ENCODE assay signal across 18 mouse cellular contexts in the genomic region with DNA sequence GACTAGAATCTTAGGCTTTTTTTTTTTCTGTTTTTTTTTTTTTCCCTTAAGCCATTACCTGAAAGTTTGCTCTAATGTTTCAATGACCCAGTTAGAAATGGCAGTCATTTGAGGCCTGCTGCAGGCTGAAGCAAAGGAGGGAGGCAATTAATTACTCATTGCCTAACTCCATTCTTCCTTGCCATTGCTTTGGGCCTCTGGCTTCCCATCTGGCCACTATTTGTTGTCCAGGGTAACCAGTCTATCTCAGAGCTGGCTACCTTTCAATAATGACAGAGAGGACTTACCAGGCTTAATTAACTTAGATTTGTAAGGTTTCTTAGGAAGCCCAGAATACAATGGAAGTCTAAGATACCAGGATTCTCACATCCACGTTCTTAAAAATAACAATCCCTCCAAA. TPM values are rescaled to one million over a fixed set of nuclear protein-coding genes. Genes with fewer than 3 reads are reported as not detected.
DNase-seq lines count a peak whose midpoint lies in the region; ATAC-seq and TF ChIP-seq lines count a peak whose summit lies in the region.
"Had no signal": no experiment of that assay in that cellular context is flagged by ENCODE, and none has a peak within 500 bp of the region (broad histone marks: within the 10 kb centered on the region; RNA-seq: fewer than 3 reads in every experiment).

No protein-coding gene starts in this region.

- DNase-seq in gastrocnemius, adult 18-20 months (ENCODE audit: low spot score): peak; percentile 23
- DNase-seq in gastrocnemius, postnatal 25 days: no peak
- DNase-seq in kidney, postnatal 0 days (ENCODE audit: low spot score): no peak
- DNase-seq in kidney, postnatal 14 days: no peak
- no peak for DNase-seq in CH12.LX (ENCODE audit: extremely low read depth)
- DNase-seq in thymus, postnatal 25 days: no peak
- DNase-seq: adrenal gland, postnatal 10 days; gastrocnemius, postnatal 36 days; kidney, postnatal 25 days had no signal

- H3K9ac ChIP-seq in kidney, postnatal 0 days (ENCODE audit: low read depth, low read length): no peak overlapping the region
- no peak overlapping the region for H3K9ac ChIP-seq in CH12.LX (ENCODE audit: insufficient read depth, low read depth)
- H3K9ac ChIP-seq: forebrain, embryonic 15.5 days; heart, embryonic 15.5 days; limb, embryonic 13.5 days; lung, embryonic 15.5 days; stomach, embryonic 15.5 days had no signal

- H3K27me3 ChIP-seq in kidney, postnatal 0 days (ENCODE audit: insufficient read depth, low read length): no peaks in the 10 kb centered on the region
- H3K27me3 ChIP-seq in CH12.LX (replicated peaks): no peaks in the 10 kb centered on the region
- H3K27me3 ChIP-seq: forebrain, embryonic 15.5 days; heart, embryonic 15.5 days; limb, embryonic 13.5 days; lung, embryonic 15.5 days; stomach, embryonic 15.5 days had no signal

- no peak for TF ChIP-seq RAD21 in CH12.LX (IDR thresholded peaks at IDR 0.05; ENCODE audit: low read depth, low read length)

- no peak for TF ChIP-seq CTCF in kidney, postnatal 0 days (IDR thresholded peaks at IDR 0.05; ENCODE audit: low read depth)
- no peak for TF ChIP-seq CTCF in CH12.LX (conservative IDR thresholded peaks at IDR 0.05 in 1 of 2, IDR thresholded peaks at IDR 0.05 in 1 of 2; ENCODE audit: low read depth in 2 of 2, low read length in 2 of 2)
- TF ChIP-seq CTCF in cortical plate, adult 2 months (IDR thresholded peaks at IDR 0.05; ENCODE audit: extremely low read depth, insufficient read depth, low read length): no peak

- 65% methylated on average over 1 of the region's 1 CpGs for whole genome bisulfite sequencing in kidney, postnatal 0 days

- in situ Hi-C loops in CH12.LX (cut with MboI; ENCODE audit: low pct_ligation_motif_present, low pct_unique_long_range_greater_than_20kb, low sequenced_read_pairs): no loop called here

- H3K9me3 ChIP-seq in kidney, postnatal 0 days (replicated peaks; ENCODE audit: low read length): no peaks in the 10 kb centered on the region
- H3K9me3 ChIP-seq in CH12.LX (replicated peaks; ENCODE audit: low read length): no peaks in the 10 kb centered on the region
- H3K9me3 ChIP-seq: forebrain, embryonic 15.5 days; heart, embryonic 15.5 days; limb, embryonic 13.5 days; lung, embryonic 15.5 days; stomach, embryonic 15.5 days had no signal

- H3K4me3 ChIP-seq in kidney, postnatal 0 days (replicated peaks; ENCODE audit: low read depth, low read length): no peak overlapping the region
- no peak overlapping the region for H3K4me3 ChIP-seq in CH12.LX (replicated peaks in 1 of 3; ENCODE audit: low read depth in 2 of 3, low read length in 2 of 3, poor library complexity in 1 of 3)
- no peak overlapping the region for H3K4me3 ChIP-seq in cortical plate, adult 2 months (ENCODE audit: insufficient read depth, low read length)
- H3K4me3 ChIP-seq: forebrain, embryonic 15.5 days; heart, embryonic 15.5 days; limb, embryonic 13.5 days; lung, embryonic 15.5 days; myocyte; stomach, embryonic 15.5 days had no signal

- no peak for ATAC-seq in kidney, postnatal 0 days (replicated peaks; ENCODE audit: low FRiP score, low read depth)
- no peak for ATAC-seq in frontal cortex, adult (ENCODE audit: low TSS enrichment)
- ATAC-seq: forebrain, embryonic 15.5 days; hindbrain, embryonic 16.5 days had no signal

- H3K27ac ChIP-seq in kidney, postnatal 0 days: peak overlapping the region; percentile 19; the same call in 1 of the 2 replicates
- no peak overlapping the region for H3K27ac ChIP-seq in CH12.LX (ENCODE audit: insufficient read depth, low read depth)
- H3K27ac ChIP-seq in cortical plate, adult 2 months (ENCODE audit: insufficient read depth, low read length): peak overlapping the region; percentile 10; the same call in 1 of the 2 replicates
- H3K27ac ChIP-seq: forebrain, embryonic 15.5 days; heart, embryonic 15.5 days; limb, embryonic 13.5 days; lung, embryonic 15.5 days; stomach, embryonic 15.5 days had no signal

- H3K36me3 ChIP-seq in kidney, postnatal 0 days (ENCODE audit: insufficient read depth, low read length): no peaks in the 10 kb centered on the region
- peaks cover 19 to 49% of the 10 kb centered on the region in 2 experiments for H3K36me3 ChIP-seq in CH12.LX (replicated peaks in 1 of 2; ENCODE audit: control insufficient read depth in 1 of 2, insufficient read depth in 1 of 2, low read length in 1 of 2)
- H3K36me3 ChIP-seq: forebrain, embryonic 15.5 days; heart, embryonic 15.5 days; stomach, embryonic 15.5 days had no signal

- H3K4me1 ChIP-seq in kidney, postnatal 0 days (replicated peaks; ENCODE audit: insufficient read depth, low read length): 0 out of 2 replicates have a peak, but pooled peaks cover 7% of the 10 kb centered on the region
- H3K4me1 ChIP-seq in CH12.LX (ENCODE audit: control insufficient read depth in 1 of 2, insufficient read depth in 2 of 2): peaks cover 2 to 20% of the 10 kb centered on the region in 2 experiments; a peak in 3 of 4 replicates
- peaks cover 2% of the 10 kb centered on the region; the same call in 1 of the 2 replicates for H3K4me1 ChIP-seq in cortical plate, adult 2 months (ENCODE audit: control insufficient read depth, insufficient read depth, low read length)
- H3K4me1 ChIP-seq: forebrain, embryonic 15.5 days; limb, embryonic 13.5 days; stomach, embryonic 15.5 days had no signal

- TF ChIP-seq POLR2A in CH12.LX (IDR thresholded peaks at IDR 0.05; ENCODE audit: low read depth, low read length): no peak
- TF ChIP-seq POLR2A in cortical plate, adult 2 months (IDR thresholded peaks at IDR 0.05; ENCODE audit: extremely low read depth, insufficient read depth, low read length): no peak

- dilution Hi-C loops in CH12.LX (cut with MboI; ENCODE audit: extremely low pct_ligation_motif_present, extremely low pct_unique_long_range_greater_than_20kb, low sequenced_read_pairs): no loop called here

- H3K79me2 ChIP-seq in CH12.LX (replicated peaks; ENCODE audit: control insufficient read depth, extremely low read depth, insufficient read depth, poor library complexity, severe bottlenecking): no peaks in the 10 kb centered on the region

- TF ChIP-seq EP300 in CH12.LX (IDR thresholded peaks at IDR 0.05; ENCODE audit: low read length): no peak

- H3K4me2 ChIP-seq in kidney, postnatal 0 days (ENCODE audit: low read length): no peak overlapping the region
- no peak overlapping the region for H3K4me2 ChIP-seq in CH12.LX (ENCODE audit: insufficient read depth, low read depth, poor library complexity, severe bottlenecking)
- H3K4me2 ChIP-seq: forebrain, embryonic 15.5 days; heart, embryonic 15.5 days; limb, embryonic 13.5 days; lung, embryonic 15.5 days; stomach, embryonic 15.5 days had no signal

TF ChIP-seq in CH12.LX, 34 proteins besides CTCF, POLR2A, EP300 and RAD21:
- no peak for TF ChIP-seq MEF2A (IDR thresholded peaks at IDR 0.05; ENCODE audit: borderline replicate concordance, low read depth, low read length)
- no peak for TF ChIP-seq ZMIZ1 (IDR thresholded peaks at IDR 0.05; ENCODE audit: low read depth, low read length)
- peak; percentile 78 for TF ChIP-seq ZNF384 (IDR thresholded peaks at IDR 0.05; ENCODE audit: low read depth, low read length)

RNA-seq across cellular contexts. Expression of a gene that starts 17.6 kb away (rescaled TPM):
- total RNA-seq in gastrocnemius, adult 18-20 months (2021): 10 to 100 TPM in 1 of 2 experiments, 1 to 10 TPM in 1; 9.4 to 10.3 TPM
- total RNA-seq in gastrocnemius, postnatal 25 days (2021): 10 to 100 TPM; 10.9 to 17.1 TPM
- polyA plus RNA-seq in kidney, postnatal 0 days (2015; fragmentation: Nextera tagmentation; extraction: Ambion mirVana): 157 and 170 TPM in 2 replicates
- total RNA-seq in CH12.LX (2012; rRNA removed) (327 and 495 TPM in 2 replicates), CH12.LX (2014; rRNA removed) (734 and 759 TPM in 2 replicates)
- 536 and 582 TPM in 2 replicates for polyA plus RNA-seq in CH12.LX (2012; ENCODE audit: insufficient read length, low read depth)
- polyA plus RNA-seq in cortical plate, adult 2 months (2012; rRNA removed): 30.6 and 32.4 TPM in 2 replicates

RNA-seq across cellular contexts. Expression of a gene that starts 43.7 kb away (rescaled TPM):
- total RNA-seq in gastrocnemius, adult 18-20 months (2021): 1 to 10 TPM; 1.5 TPM
- 1 to 10 TPM in 1 of 2 experiments, under 1 TPM in 1; 0.92 to 1.4 TPM for total RNA-seq in gastrocnemius, postnatal 25 days (2021)
- 4.2 and 5.1 TPM in 2 replicates for polyA plus RNA-seq in kidney, postnatal 0 days (2015; fragmentation: Nextera tagmentation; extraction: Ambion mirVana)
- total RNA-seq in CH12.LX (2012; rRNA removed) (0.29 and 1.1 TPM in 2 replicates), CH12.LX (2014; rRNA removed) (0.82 and 1.7 TPM in 2 replicates)
- polyA plus RNA-seq in CH12.LX (2012; ENCODE audit: insufficient read length, low read depth): 0.53 and 0.83 TPM in 2 replicates
- polyA plus RNA-seq in cortical plate, adult 2 months (2012; rRNA removed): 3.8 and 4.3 TPM in 2 replicates

Comparison
In these comparisons a context has a peak if more than half of its experiments do, and no peak if none do; other contexts are left out.
1. RNA of a gene that starts 17.6 kb away (total RNA-seq): 327 to 759 TPM in CH12.LX; 10.9 to 17.1 TPM in gastrocnemius, postnatal 25 days and 9.4 to 10.3 TPM in gastrocnemius, adult 18-20 months; every median in the first group is over 10 times any median in the second.